Mouse (Mus musculus) olfactory bulb, adult 2 months (tissue): Measurements from ENCODE around the gene Pacsin3.

Experiments used
- CTCF ChIP-seq: fragments of 200-500 bp; IDR thresholded peaks from 2 replicates; pipeline ENCODE4 v1.5.1; 2012; ENCODE audit warnings: low read depth, mild to moderate bottlenecking, low read length, moderate library complexity; ENCODE audit not compliant: insufficient read depth
- POLR2A ChIP-seq: fragments of 200-500 bp; IDR thresholded peaks from 2 replicates; pipeline ENCODE4 v1.6.1; 2012; ENCODE audit warnings: mild to moderate bottlenecking, low read depth, low read length, moderate library complexity; ENCODE audit not compliant: insufficient read depth

DNA sequence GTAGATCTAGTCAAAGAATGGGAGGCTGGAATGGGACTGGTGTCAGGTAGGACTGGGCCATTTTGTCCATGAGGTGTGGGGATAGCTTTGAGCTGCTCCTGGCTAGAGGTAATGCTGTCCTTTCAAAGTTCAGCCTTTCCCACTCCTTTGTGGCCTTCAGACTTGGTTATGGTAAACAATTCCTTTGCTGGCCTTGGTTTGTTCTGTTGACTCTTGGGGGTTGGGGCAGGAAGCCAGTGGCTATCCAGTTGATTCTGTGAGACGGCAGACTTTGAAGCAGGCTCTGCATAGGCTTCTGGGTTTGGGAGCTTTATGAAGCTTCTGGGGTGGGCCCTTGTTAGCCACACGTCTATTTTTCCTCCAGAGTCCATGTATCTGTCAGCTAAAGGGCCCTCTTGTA, 13.0 kb downstream of the Pacsin3 start:
- no peak for TF ChIP-seq POLR2A
- TF ChIP-seq CTCF: no peak
